Mouse (Mus musculus) midbrain, postnatal 0 days (tissue): ENCODE measurements at regions not wholly inside any gene's neighbourhood (a gene's known extent, or its start where the extent isn't known, plus 50 kb on each side); places are given as distances from the start of the nearest gene placed in this dataset.

Source experiments
- ATAC-seq: fragments of 200-750 bp; cut with Nextera tagmentation; 2 replicates; pipeline ENCODE4 v1.8.0; 2017; ENCODE audit warnings: moderate number of reproducible peaks, mild to moderate bottlenecking, moderate TSS enrichment, moderate library complexity; ENCODE audit not compliant: low FRiP score
- DNase-seq: peaks from one replicate; pipeline ENCODE4 v3.0.0-alpha.2; 2015; ENCODE audit warnings: low spot score
- H3K27ac ChIP-seq: fragments of 300-500 bp; sonication (generic); 2 replicates; pipeline ENCODE4 v1.5.1; 2014; ENCODE audit warnings: low read depth, mild to moderate bottlenecking, low read length, mixed read lengths
- H3K27me3 ChIP-seq: fragments of 300-500 bp; sonication (generic); 2 replicates; pipeline ENCODE4 v1.6.1; 2014; ENCODE audit warnings: low read length, control low read depth, mixed read lengths; ENCODE audit not compliant: insufficient read depth
- H3K36me3 ChIP-seq: fragments of 300-500 bp; sonication (generic); 2 replicates; pipeline ENCODE4 v1.6.1; 2014; ENCODE audit warnings: low read length, control low read depth, mixed read lengths; ENCODE audit not compliant: insufficient read depth
- H3K4me1 ChIP-seq: fragments of 300-500 bp; sonication (generic); 2 replicates; pipeline ENCODE4 v1.6.1; 2014; ENCODE audit warnings: mild to moderate bottlenecking, control low read depth, antibody characterized with exemption, low read length, mixed read lengths; ENCODE audit not compliant: insufficient read depth
- H3K4me2 ChIP-seq: fragments of 300-500 bp; sonication (generic); 2 replicates; pipeline ENCODE4 v1.6.1; 2014; ENCODE audit warnings: low read depth, mild to moderate bottlenecking, low read length, mixed read lengths; ENCODE audit not compliant: poor library complexity, severe bottlenecking
- H3K4me3 ChIP-seq: fragments of 300-500 bp; sonication (generic); 2 replicates; pipeline ENCODE4 v1.5.1; 2014; ENCODE audit warnings: low read depth, mild to moderate bottlenecking, low read length, moderate library complexity
- H3K9ac ChIP-seq: fragments of 300-500 bp; sonication (generic); replicated peaks from 2 replicates; pipeline ENCODE4 v1.6.1; 2014; ENCODE audit warnings: mild to moderate bottlenecking, low read length, moderate library complexity, mixed read lengths; ENCODE audit not compliant: poor library complexity, severe bottlenecking
- H3K9me3 ChIP-seq: fragments of 300-500 bp; sonication (generic); 2 replicates; pipeline ENCODE4 v1.6.1; 2016; ENCODE audit warnings: low read length, control low read depth
- CTCF ChIP-seq: IDR thresholded peaks from 2 replicates; pipeline ENCODE4 v1.5.1; 2016; ENCODE audit warnings: antibody characterized with exemption, mild to moderate bottlenecking
- WGBS: fragments of 180-500 bp; shearing (Covaris S2); extraction: QIAGEN DNeasy Blood & Tissue Kit; methylation state at CpG from one replicate; pipeline ENCODE4 v1.1.7; 2014; 5-methylcytosine and 5-hydroxymethylcytosine counted together

DNA sequence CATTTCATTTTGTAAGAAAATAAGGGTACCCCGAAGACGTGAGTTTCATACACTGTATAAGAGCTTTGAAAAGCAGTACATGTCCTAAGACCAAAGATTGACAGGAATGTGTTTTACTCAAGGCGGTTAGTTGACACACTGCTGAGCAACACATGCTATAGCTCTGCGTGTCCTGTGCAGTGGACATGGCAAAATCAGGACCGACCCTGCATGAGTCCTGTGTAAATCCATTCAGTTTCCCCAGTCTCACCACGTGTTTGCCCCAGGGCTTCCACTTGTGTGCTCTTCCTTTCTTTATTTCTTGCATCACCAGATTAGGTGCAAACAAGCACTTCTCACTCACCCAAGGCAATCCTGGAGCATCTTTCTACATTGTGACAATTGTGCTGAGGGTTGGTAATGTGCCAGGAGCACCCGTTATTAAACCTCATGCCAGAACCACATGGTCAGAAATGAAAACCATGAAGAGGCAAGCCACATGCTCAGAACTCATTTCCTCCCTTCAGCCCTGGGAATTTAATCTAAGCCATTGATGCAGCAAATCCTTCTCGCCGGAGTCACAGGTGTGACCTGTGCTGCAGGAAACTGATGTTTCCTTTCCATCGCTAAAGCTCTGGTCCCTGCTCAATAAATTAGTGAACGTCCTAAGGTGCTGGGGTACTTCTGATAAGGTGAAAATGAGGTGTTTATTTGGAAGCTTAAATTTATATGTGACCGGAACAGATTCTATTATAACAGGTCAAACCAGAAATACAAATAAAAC lies 261.2 kb upstream of the Zwint start:
- ATAC-seq (no peak), DNase-seq (peak; percentile 59)
- Histone ChIP-seq H3K27me3 (no peaks in the 10 kb centered on the region), H3K4me3 (no peak overlapping the region), H3K9ac (no peak overlapping the region), H3K27ac (no peak overlapping the region), H3K36me3 (no peaks in the 10 kb centered on the region), H3K4me2 (no peak overlapping the region), H3K4me1 (no peaks in the 10 kb centered on the region), H3K9me3 (no peaks in the 10 kb centered on the region)
- 86% methylated on average over 12 of the region's 12 CpGs for WGBS
- no peak for TF ChIP-seq CTCF

DNA sequence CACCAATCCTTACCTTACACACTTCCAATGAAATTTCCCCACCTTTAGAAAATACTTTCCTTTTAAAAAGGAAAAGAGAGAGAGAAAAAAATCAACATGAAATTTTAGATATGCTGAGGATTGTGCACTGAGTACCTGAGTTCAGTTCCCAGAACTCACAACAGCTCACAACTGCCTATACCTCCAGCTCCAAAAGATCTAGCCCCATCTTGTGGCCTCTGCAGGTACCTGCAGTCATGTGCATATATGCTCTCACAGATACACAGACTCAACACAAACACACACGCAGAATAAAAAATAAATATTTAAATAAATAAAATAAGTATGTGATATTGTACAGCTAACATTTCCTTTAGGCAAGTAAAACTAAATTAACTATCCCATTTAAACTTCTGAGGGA lies 260.3 kb upstream of the Zwint start:
- no peaks in the 10 kb centered on the region for H3K27me3 ChIP-seq
- WGBS, result 100% methylated on average over 1 of the region's 1 CpGs
- no peak overlapping the region for H3K27ac ChIP-seq
- no peaks in the 10 kb centered on the region for H3K4me1 ChIP-seq
- ATAC-seq (no peak), DNase-seq (no peak)
- TF ChIP-seq CTCF, result no peak
- no peak overlapping the region for H3K4me2 ChIP-seq
- H3K9me3 ChIP-seq, result no peaks in the 10 kb centered on the region
- no peaks in the 10 kb centered on the region for H3K36me3 ChIP-seq
- H3K4me3 ChIP-seq, result no peak overlapping the region
- H3K9ac ChIP-seq, result no peak overlapping the region

DNA sequence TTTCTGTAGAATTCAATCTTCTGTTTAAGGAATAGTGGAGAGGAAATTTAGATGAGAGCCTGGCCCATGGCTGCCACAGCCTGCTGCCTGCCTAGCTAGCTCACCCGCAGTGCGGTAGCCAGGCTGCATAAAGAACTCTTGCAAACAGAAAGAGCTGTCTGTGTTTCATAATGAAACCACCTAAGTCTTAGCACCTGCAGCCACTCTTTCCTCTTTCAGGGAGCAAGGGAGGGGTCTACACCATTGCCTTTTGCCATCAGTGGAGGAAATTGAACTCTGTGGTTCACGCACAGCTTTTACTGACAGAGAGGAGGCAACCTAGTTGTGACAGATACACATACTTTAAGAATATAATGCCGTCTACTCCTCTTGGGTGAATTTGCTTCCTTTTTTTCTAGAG lies 251.4 kb upstream of the Zwint start:
- Histone ChIP-seq H3K4me3 (no peak overlapping the region), H3K4me2 (no peak overlapping the region), H3K9me3 (no peaks in the 10 kb centered on the region), H3K9ac (no peak overlapping the region), H3K27ac (no peak overlapping the region), H3K4me1 (no peaks in the 10 kb centered on the region), H3K27me3 (no peaks in the 10 kb centered on the region), H3K36me3 (no peaks in the 10 kb centered on the region)
- WGBS, result 61% methylated on average over 4 of the region's 4 CpGs
- ATAC-seq, result no peak
- no peak for TF ChIP-seq CTCF
- no peak for DNase-seq

GRCm38 (mm10) chr10:72410305-72410704 lies 244.3 kb upstream of the Zwint start:
- Histone ChIP-seq H3K4me2 (no peak overlapping the region), H3K4me1 (no peaks in the 10 kb centered on the region), H3K9me3 (no peaks in the 10 kb centered on the region), H3K36me3 (no peaks in the 10 kb centered on the region), H3K4me3 (no peak overlapping the region), H3K27ac (no peak overlapping the region), H3K27me3 (no peaks in the 10 kb centered on the region), H3K9ac (no peak overlapping the region)
- DNase-seq (no peak), ATAC-seq (no peak)
- 69% methylated on average over 3 of the region's 3 CpGs for WGBS
- TF ChIP-seq CTCF, result no peak

- WGBS, result 84% methylated on average over 6 of the region's 6 CpGs
- DNase-seq (no peak), ATAC-seq (no peak)
- H3K9ac ChIP-seq, result no peak overlapping the region
- no peaks in the 10 kb centered on the region for H3K27me3 ChIP-seq
- no peaks in the 10 kb centered on the region for H3K9me3 ChIP-seq
- no peak overlapping the region for H3K27ac ChIP-seq
- H3K4me2 ChIP-seq, result no peak overlapping the region
- H3K36me3 ChIP-seq, result no peaks in the 10 kb centered on the region
- TF ChIP-seq CTCF, result no peak
- H3K4me1 ChIP-seq, result no peaks in the 10 kb centered on the region
- H3K4me3 ChIP-seq, result no peak overlapping the region
Measured at GRCm38 (mm10) chr10:72411670-72412069, 243.0 kb upstream of the Zwint start.

DNA sequence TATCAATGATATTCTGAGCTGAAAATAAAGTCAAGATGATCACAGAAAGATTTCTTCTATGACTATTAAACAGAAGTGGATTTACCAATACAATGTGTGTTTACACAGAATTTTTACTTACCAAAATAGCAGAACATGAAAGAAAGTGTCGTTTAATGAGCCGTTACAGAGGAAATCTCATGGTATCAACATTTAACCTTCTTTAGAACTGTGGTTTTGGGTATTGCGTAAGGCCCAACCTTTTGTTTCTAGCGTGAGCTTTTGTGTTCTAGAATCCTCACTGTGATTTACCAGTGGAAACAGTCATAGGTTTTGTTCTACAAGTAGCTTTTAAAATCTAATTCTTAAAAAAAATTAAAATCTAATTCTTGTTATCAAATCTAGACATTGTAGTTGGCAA lies 200.0 kb upstream of the Zwint start:
- H3K4me3 ChIP-seq, result no peak overlapping the region
- H3K27ac ChIP-seq, result no peak overlapping the region
- H3K4me2 ChIP-seq, result no peak overlapping the region
- H3K9me3 ChIP-seq, result no peaks in the 10 kb centered on the region
- H3K9ac ChIP-seq, result no peak overlapping the region
- no peak for ATAC-seq
- no peak for TF ChIP-seq CTCF
- H3K27me3 ChIP-seq, result no peaks in the 10 kb centered on the region
- no peak for DNase-seq
- no peaks in the 10 kb centered on the region for H3K4me1 ChIP-seq
- WGBS, result 91% methylated on average over 4 of the region's 4 CpGs
- no peaks in the 10 kb centered on the region for H3K36me3 ChIP-seq
